Mouse (Mus musculus): ENCODE data around the gene Sele. TPM values are rescaled to one million over a fixed set of nuclear protein-coding genes. Genes with fewer than 3 reads are reported as not detected.
"Not testable (repeated sequence)": the region's sequence is repeated elsewhere in the genome, so short reads cannot be mapped to it uniquely, and the experiment has no call there.

Gene Sele
- polyA plus RNA-seq (2017; shearing (Covaris generic)), result under 1 TPM in 1 of 2 experiments, not detected in 1; 0.22 TPM

GRCm38 (mm10) chr1:164047934-164048333, at the start of gene Sele:
Gene Sele (plus strand): TSS chr1:164048234.
- no peak for ATAC-seq

GRCm38 (mm10) chr1:164001831-164002452, 46.1 kb upstream of the Sele start:
- ATAC-seq, result no peak

- no peak for ATAC-seq
These were observed 43.7 kb upstream of the Sele start for GRCm38 (mm10) chr1:164004311-164004710.

GRCm38 (mm10) chr1:164009235-164009634, 38.8 kb upstream of the Sele start:
- ATAC-seq, result peak; percentile 85

GRCm38 (mm10) chr1:164014616-164015015, 33.4 kb upstream of the Sele start:
- ATAC-seq, result no peak

GRCm38 (mm10) chr1:164018221-164018896, 29.7 kb upstream of the Sele start:
- ATAC-seq, result no peak

GRCm38 (mm10) chr1:164019789-164020188, 28.2 kb upstream of the Sele start:
- no peak for ATAC-seq

- not testable (repeated sequence) for ATAC-seq
These were observed 27.3 kb upstream of the Sele start for GRCm38 (mm10) chr1:164020746-164021145.

- not testable (repeated sequence) for ATAC-seq
These were observed 25.9 kb upstream of the Sele start for GRCm38 (mm10) chr1:164022106-164022505.

GRCm38 (mm10) chr1:164025685-164026084, 22.3 kb upstream of the Sele start:
- no peak for ATAC-seq

GRCm38 (mm10) chr1:164027416-164027815, 20.6 kb upstream of the Sele start:
- ATAC-seq, result no peak

- no peak for ATAC-seq
These were observed 7.5 kb upstream of the Sele start for GRCm38 (mm10) chr1:164040385-164041135.

- no peak for ATAC-seq
These were observed 4.5 kb upstream of the Sele start for GRCm38 (mm10) chr1:164043549-164043948.

GRCm38 (mm10) chr1:164053561-164053960, 5.5 kb downstream of the Sele start:
- no peak for ATAC-seq

GRCm38 (mm10) chr1:164054800-164055199, 6.8 kb downstream of the Sele start:
- no peak for ATAC-seq

- ATAC-seq, result no peak
These were observed 12.0 kb downstream of the Sele start for GRCm38 (mm10) chr1:164060071-164060470.

GRCm38 (mm10) chr1:164061278-164061677, 13.2 kb downstream of the Sele start:
- peak; percentile 25 for ATAC-seq

GRCm38 (mm10) chr1:164061925-164062324, 13.9 kb downstream of the Sele start, which contains the start of gene Sell:
Gene Sell (plus strand): TSS chr1:164061982.
- peak; percentile 59 for ATAC-seq

GRCm38 (mm10) chr1:164062856-164063255, 14.8 kb downstream of the Sele start:
- peak; percentile 8 for ATAC-seq

GRCm38 (mm10) chr1:164063745-164064144, 15.7 kb downstream of the Sele start:
- ATAC-seq, result peak; percentile 67

GRCm38 (mm10) chr1:164069261-164069660, 21.2 kb downstream of the Sele start:
- no peak for ATAC-seq

GRCm38 (mm10) chr1:164070461-164070860, 22.4 kb downstream of the Sele start:
- ATAC-seq, result no peak

- peak; percentile 29 for ATAC-seq
These were observed 23.1 kb downstream of the Sele start for GRCm38 (mm10) chr1:164071111-164071510.

All from CD4-positive, CD25-positive, alpha-beta regulatory T cell, adult 4 months (primary cell).